In genomic region chrX:50588892-50589291, GRCm38 (mm10) we compare ENCODE assay signal across 12 mouse cellular contexts.
"Had no signal": no experiment of that assay in that cellular context is flagged by ENCODE, and none has a peak within 500 bp of the region (broad histone marks: within the 10 kb centered on the region; RNA-seq: fewer than 3 reads in every experiment).

No protein-coding gene starts in this region.

- H3K4me1 ChIP-seq: midbrain, embryonic 12.5 days; neural tube, embryonic 12.5 days; stomach, embryonic 15.5 days had no signal

- H3K9me3 ChIP-seq: midbrain, embryonic 12.5 days; neural tube, embryonic 12.5 days; stomach, embryonic 15.5 days had no signal

- H3K4me3 ChIP-seq: midbrain, embryonic 12.5 days; neural tube, embryonic 12.5 days; stomach, embryonic 15.5 days had no signal

- H3K27me3 ChIP-seq: midbrain, embryonic 12.5 days; neural tube, embryonic 12.5 days; stomach, embryonic 15.5 days had no signal

- DNase-seq: lung, adult 18-20 months; lung, embryonic 14.5 days; lung, postnatal 10 days; lung, postnatal 4 days; midbrain, embryonic 14.5 days; right cerebral cortex, postnatal 14 days; thymus, adult 2 months; thymus, postnatal 25 days; thymus, postnatal 4 days had no signal
